Mouse (Mus musculus) MEL (cell line): Measurements from ENCODE around the gene Nudt3. TPM values are rescaled to one million over a fixed set of nuclear protein-coding genes. Genes with fewer than 3 reads are reported as not detected.
A peak's percentile ranks its signal among the peaks of the same experiment; 100 is the strongest.

Source experiments
- DNase-seq: peaks from one replicate; pipeline ENCODE4 v3.0.0; 2011; ENCODE audit warnings: low read depth, low spot score
- H3K27ac ChIP-seq: 2 replicates; pipeline ENCODE4 v1.5.1; 2012; ENCODE audit warnings: low read depth, mild to moderate bottlenecking, control low read depth, low read length, moderate library complexity; ENCODE audit not compliant: control insufficient read depth
- H3K27me3 ChIP-seq, 2 experiments: fragments of 150-350 bp in 1 of 2; sonication (generic) in 1 of 2; 2 replicates each; pipeline ENCODE4 v1.6.1; 2012; ENCODE audit warnings: low read length in 2 of 2, mild to moderate bottlenecking in 2 of 2, improper control_type of control experiment in 1 of 2, moderate library complexity in 1 of 2; ENCODE audit not compliant: insufficient read depth in 2 of 2, control insufficient read depth in 1 of 2
- H3K36me3 ChIP-seq, 2 experiments: 2 replicates each; pipeline ENCODE4 v1.6.1; 2012 to 2014; ENCODE audit warnings: low read length in 2 of 2, improper control_type of control experiment in 1 of 2, inconsistent platforms in 1 of 2, mild to moderate bottlenecking in 1 of 2; ENCODE audit not compliant: insufficient read depth in 2 of 2, control insufficient read depth in 1 of 2
- H3K4me1 ChIP-seq, 2 experiments: fragments of 150-350 bp in 1 of 2; sonication (generic) in 1 of 2; 2 replicates each; pipeline ENCODE4 v1.6.1; 2012; ENCODE audit warnings: low read length in 2 of 2, improper control_type of control experiment in 1 of 2, mild to moderate bottlenecking in 1 of 2; ENCODE audit not compliant: insufficient read depth in 2 of 2, control insufficient read depth in 1 of 2
- H3K4me3 ChIP-seq, 2 experiments: fragments of 150-350 bp in 1 of 2; sonication (generic) in 1 of 2; 2 replicates each; pipeline ENCODE4 v1.5.1; 2012; ENCODE audit warnings: low read depth in 2 of 2, low read length in 2 of 2, mild to moderate bottlenecking in 2 of 2, moderate library complexity in 2 of 2, control low read depth in 1 of 2, improper control_type of control experiment in 1 of 2; ENCODE audit not compliant: control insufficient read depth in 1 of 2, insufficient read depth in 1 of 2
- H3K79me2 ChIP-seq: 2 replicates; pipeline ENCODE4 v1.6.1; 2012; ENCODE audit warnings: mild to moderate bottlenecking, low read length, moderate library complexity; ENCODE audit not compliant: control insufficient read depth, poor library complexity, insufficient read depth
- H3K9ac ChIP-seq: 2 replicates; pipeline ENCODE4 v1.6.1; 2012; ENCODE audit warnings: low read depth, mild to moderate bottlenecking, control low read depth, low read length, moderate library complexity; ENCODE audit not compliant: control insufficient read depth, poor library complexity, severe bottlenecking
- H3K9me3 ChIP-seq: fragments of 150-350 bp; sonication (generic); replicated peaks from 2 replicates; pipeline ENCODE4 v1.6.1; 2012; ENCODE audit warnings: mild to moderate bottlenecking, low read length, improper control_type of control experiment, moderate library complexity; ENCODE audit not compliant: insufficient read depth
- BHLHE40 ChIP-seq: IDR thresholded peaks from 2 replicates; pipeline ENCODE4 v1.6.1; 2012; ENCODE audit warnings: low read depth, mild to moderate bottlenecking, inconsistent platforms, low read length, improper control_type of control experiment, borderline replicate concordance
- CHD1 ChIP-seq: IDR thresholded peaks from 2 replicates; pipeline ENCODE4 v1.6.1; 2012; ENCODE audit warnings: low read depth, mild to moderate bottlenecking, inconsistent platforms, low read length, improper control_type of control experiment
- CTCF ChIP-seq, 3 experiments: IDR thresholded peaks in 2 of 3; conservative IDR thresholded peaks in 1 of 3; 2 replicates each; pipeline ENCODE4 v1.5.1; 2011 to 2012; ENCODE audit warnings: low read length in 3 of 3, low read depth in 2 of 3, mild to moderate bottlenecking in 2 of 3, improper control_type of control experiment in 1 of 3, inconsistent platforms in 1 of 3, mixed read lengths in 1 of 3, moderate library complexity in 1 of 3; ENCODE audit not compliant: control insufficient read depth in 1 of 3, insufficient read depth in 1 of 3, poor library complexity in 1 of 3, severe bottlenecking in 1 of 3
- E2F4 ChIP-seq: IDR thresholded peaks from 2 replicates; pipeline ENCODE4 v1.6.1; 2011; ENCODE audit warnings: low read depth, low read length, improper control_type of control experiment, borderline replicate concordance
- GATA1 ChIP-seq: IDR thresholded peaks from 2 replicates; pipeline ENCODE4 v1.6.1; 2011; ENCODE audit warnings: low read depth, low read length, improper control_type of control experiment
- HCFC1 ChIP-seq: IDR thresholded peaks from 2 replicates; pipeline ENCODE4 v1.6.1; 2012; ENCODE audit warnings: low read depth, mild to moderate bottlenecking, inconsistent platforms, low read length, improper control_type of control experiment, moderate library complexity
- MEF2A ChIP-seq: IDR thresholded peaks from 2 replicates; pipeline ENCODE4 v1.6.1; 2014; ENCODE audit warnings: low read depth, mild to moderate bottlenecking, inconsistent platforms, low read length, improper control_type of control experiment; ENCODE audit not compliant: poor library complexity, insufficient replicate concordance, severe bottlenecking; ENCODE audit errors: extremely low read depth
- MXI1 ChIP-seq: IDR thresholded peaks from 2 replicates; pipeline ENCODE4 v1.6.1; 2011; ENCODE audit warnings: mild to moderate bottlenecking, low read depth, low read length, improper control_type of control experiment
- MYC ChIP-seq: IDR thresholded peaks from 2 replicates; pipeline ENCODE4 v1.6.1; 2011; ENCODE audit warnings: low read depth, mild to moderate bottlenecking, low read length, improper control_type of control experiment, moderate library complexity
- NRF1 ChIP-seq: IDR thresholded peaks from 2 replicates; pipeline ENCODE4 v1.6.1; 2014; ENCODE audit warnings: low read depth, mild to moderate bottlenecking, inconsistent platforms, low read length, improper control_type of control experiment, moderate library complexity; ENCODE audit not compliant: poor library complexity, insufficient read depth, severe bottlenecking
- POLR2A ChIP-seq, 2 experiments: IDR thresholded peaks; 2 replicates each; pipeline ENCODE4 v1.6.1; 2011 to 2012; ENCODE audit warnings: low read length in 2 of 2, mild to moderate bottlenecking in 2 of 2, control low read depth in 1 of 2, improper control_type of control experiment in 1 of 2, low read depth in 1 of 2, moderate library complexity in 1 of 2; ENCODE audit not compliant: control insufficient read depth in 1 of 2, insufficient read depth in 1 of 2, poor library complexity in 1 of 2
- POLR2AphosphoS5 ChIP-seq: IDR thresholded peaks from 2 replicates; pipeline ENCODE4 v1.6.1; 2012; ENCODE audit warnings: low read depth, borderline replicate concordance, mild to moderate bottlenecking, inconsistent platforms, low read length, moderate library complexity, mixed read lengths
- RAD21 ChIP-seq: IDR thresholded peaks from 2 replicates; pipeline ENCODE4 v1.6.1; 2011; ENCODE audit warnings: mild to moderate bottlenecking, low read depth, low read length, improper control_type of control experiment
- SMC3 ChIP-seq: IDR thresholded peaks from 2 replicates; pipeline ENCODE4 v1.6.1; 2011; ENCODE audit warnings: low read depth, low read length, improper control_type of control experiment
- TAL1 ChIP-seq: IDR thresholded peaks from 2 replicates; pipeline ENCODE4 v1.6.1; 2012; ENCODE audit warnings: mild to moderate bottlenecking, inconsistent platforms, low read length, moderate library complexity, mixed read lengths
- USF2 ChIP-seq, 2 experiments: IDR thresholded peaks; 2 replicates each; pipeline ENCODE4 v1.6.1; 2011 to 2012; ENCODE audit warnings: improper control_type of control experiment in 2 of 2, low read length in 2 of 2, borderline replicate concordance in 1 of 2, inconsistent platforms in 1 of 2, low read depth in 1 of 2, mild to moderate bottlenecking in 1 of 2; ENCODE audit not compliant: insufficient read depth in 1 of 2
- ZC3H11A ChIP-seq: IDR thresholded peaks from 2 replicates; pipeline ENCODE4 v1.6.1; 2012; ENCODE audit warnings: low read depth, mild to moderate bottlenecking, inconsistent platforms, low read length, improper control_type of control experiment
- polyA plus RNA-seq, 2 experiments: library from polyadenylated mRNA; stranded (reverse) in 1 of 2; unstranded in 1 of 2; fragments of >175 nt in 1 of 2; fragments of >200 nt in 1 of 2; gene quantifications; 2 replicates each; pipeline versions ENCODE4 v1.2.1 to v1.2.4; 2012; ENCODE audit warnings: low replicate concordance in 2 of 2, low read depth in 1 of 2; ENCODE audit not compliant: insufficient read length in 2 of 2, insufficient read depth in 1 of 2, missing spikeins in 1 of 2
- total RNA-seq: library from RNA; depleted of rRNA; stranded (reverse); fragments of 300-350 nt; gene quantifications from 2 replicates; pipeline ENCODE4 v1.2.3, GENCODE M21; 2012

Gene Nudt3
- total and polyA plus RNA-seq, 3 experiments, result 96.5 to 258 (median 97.0) TPM

DNA sequence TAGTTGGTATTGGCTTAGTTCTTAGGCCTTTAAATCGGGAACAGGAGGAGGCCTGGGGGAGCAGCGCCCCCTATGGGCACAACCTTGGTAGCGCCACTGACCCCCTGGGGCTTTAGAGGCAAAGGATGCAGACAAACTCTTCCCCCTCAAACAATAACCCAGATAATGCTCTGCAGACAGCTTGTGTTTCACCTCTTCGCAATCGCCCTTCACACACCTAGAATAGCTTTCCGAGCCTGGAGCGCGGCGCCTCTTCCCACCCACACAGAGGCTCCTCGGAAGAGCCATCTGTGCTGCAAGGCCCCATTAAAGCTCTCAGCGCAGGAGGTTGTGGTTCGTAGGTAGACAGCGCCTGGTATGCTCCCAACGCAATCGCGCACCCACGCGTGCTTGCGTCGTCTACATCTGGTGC lies 15.6 kb upstream of the Nudt3 start:
- TF ChIP-seq MYC (no peak), CHD1 (no peak), POLR2AphosphoS5 (no peak), GATA1 (no peak), USF2 (IDR thresholded peaks at IDR 0.05; ENCODE audit: borderline replicate concordance in 1 of 2, insufficient read depth in 1 of 2, low read depth in 1 of 2, low read length in 2 of 2) (no peak), BHLHE40 (no peak), TAL1 (no peak), CTCF (IDR thresholded peaks at IDR 0.05 in 2 of 3, conservative IDR thresholded peaks at IDR 0.05 in 1 of 3; ENCODE audit: control insufficient read depth in 1 of 3, insufficient read depth in 1 of 3, low read depth in 2 of 3, low read length in 3 of 3, poor library complexity in 1 of 3, severe bottlenecking in 1 of 3) (peak; percentile 67 to 82 (median 77)), MEF2A (no peak), HCFC1 (no peak), E2F4 (no peak), NRF1 (no peak), RAD21 (peak; percentile 36), SMC3 (no peak), MXI1 (no peak), ZC3H11A (no peak)
- TF ChIP-seq, all 39 proteins: peak for 2
- Histone ChIP-seq H3K9me3 (no peaks in the 10 kb centered on the region), H3K4me3 (no peak overlapping the region), H3K4me1 (peaks cover 3 to 5% of the 10 kb centered on the region in 2 experiments; a peak in 1 of 4 replicates), H3K27me3 (no peaks in the 10 kb centered on the region), H3K36me3 (no peaks in the 10 kb centered on the region), H3K27ac (no peak overlapping the region), H3K9ac (no peak overlapping the region), H3K79me2 (peaks cover 13% of the 10 kb centered on the region)
- peak; percentile 51 for DNase-seq

- Histone ChIP-seq H3K36me3 (peaks cover 6 to 7% of the 10 kb centered on the region in 2 experiments), H3K4me1 (peaks cover under 1 to 6% of the 10 kb centered on the region in 2 experiments; a peak in 2 of 4 replicates), H3K4me3 (no peak overlapping the region), H3K27me3 (no peaks in the 10 kb centered on the region), H3K9ac (no peak overlapping the region), H3K27ac (no peak overlapping the region), H3K9me3 (no peaks in the 10 kb centered on the region), H3K79me2 (peaks cover 29% of the 10 kb centered on the region)
- no peak for DNase-seq
- no peak for TF ChIP-seq POLR2A (IDR thresholded peaks at IDR 0.05; ENCODE audit: control insufficient read depth in 1 of 2, insufficient read depth in 1 of 2, low read depth in 1 of 2, low read length in 2 of 2, poor library complexity in 1 of 2)
Measured at GRCm38 (mm10) chr17:27637333-27637732, 14.0 kb upstream of the Nudt3 start.
